Mouse (Mus musculus): ENCODE results near the gene Plod3. TPM values are rescaled to one million over a fixed set of nuclear protein-coding genes. Genes with fewer than 3 reads are reported as not detected.

The Plod3 gene
- polyA plus RNA-seq, 1 experiment from 2014 or later, result 49.0 TPM

DNA sequence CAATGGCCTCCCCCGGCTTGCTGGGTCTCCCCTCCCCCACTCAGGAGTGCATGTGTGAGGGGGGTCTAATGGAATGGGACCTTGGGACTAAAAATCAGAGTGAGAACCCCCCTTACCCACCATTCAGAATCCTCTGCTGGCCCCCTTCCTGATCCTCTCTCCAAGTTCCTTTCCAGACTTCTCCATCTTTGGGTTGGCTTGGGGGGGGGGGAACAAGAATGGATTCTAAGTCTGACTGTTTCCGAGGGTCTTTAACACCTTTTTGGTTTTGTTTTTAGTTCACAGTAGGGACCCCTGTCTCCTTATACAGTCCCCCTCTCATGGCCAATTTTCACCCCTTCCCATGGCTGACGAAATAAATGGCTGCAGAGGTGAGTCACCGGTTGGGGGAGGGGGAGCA, 39.3 kb downstream of the Plod3 start, which contains the start of gene Vgf:
Gene Vgf, plus strand, starts transcription at position 301 of the 400 bp plus-strand sequence.
- WGBS, result 27% methylated on average over 4 of the region's 4 CpGs
- H3K27me3 ChIP-seq, result peaks cover 73% of the 10 kb centered on the region
- H3K4me3 ChIP-seq, result no peak within 1 kb of the TSS
- no peaks in the 10 kb centered on the region for H3K9me3 ChIP-seq
- ATAC-seq (ENCODE audit: insufficient number of reproducible peaks, insufficient read depth, low FRiP score, low TSS enrichment, low read depth), result no peak
- H3K36me3 ChIP-seq, result no peaks in the 10 kb centered on the region
- no peak within 1 kb of the TSS for H3K9ac ChIP-seq
- H3K27ac ChIP-seq, result no peak within 1 kb of the TSS
- H3K4me1 ChIP-seq, result peaks cover 27% of the 10 kb centered on the region
- 0 out of 2 replicates have a peak within 1 kb of the TSS, but pooled peaks have one; percentile 20 for H3K4me2 ChIP-seq

DNA sequence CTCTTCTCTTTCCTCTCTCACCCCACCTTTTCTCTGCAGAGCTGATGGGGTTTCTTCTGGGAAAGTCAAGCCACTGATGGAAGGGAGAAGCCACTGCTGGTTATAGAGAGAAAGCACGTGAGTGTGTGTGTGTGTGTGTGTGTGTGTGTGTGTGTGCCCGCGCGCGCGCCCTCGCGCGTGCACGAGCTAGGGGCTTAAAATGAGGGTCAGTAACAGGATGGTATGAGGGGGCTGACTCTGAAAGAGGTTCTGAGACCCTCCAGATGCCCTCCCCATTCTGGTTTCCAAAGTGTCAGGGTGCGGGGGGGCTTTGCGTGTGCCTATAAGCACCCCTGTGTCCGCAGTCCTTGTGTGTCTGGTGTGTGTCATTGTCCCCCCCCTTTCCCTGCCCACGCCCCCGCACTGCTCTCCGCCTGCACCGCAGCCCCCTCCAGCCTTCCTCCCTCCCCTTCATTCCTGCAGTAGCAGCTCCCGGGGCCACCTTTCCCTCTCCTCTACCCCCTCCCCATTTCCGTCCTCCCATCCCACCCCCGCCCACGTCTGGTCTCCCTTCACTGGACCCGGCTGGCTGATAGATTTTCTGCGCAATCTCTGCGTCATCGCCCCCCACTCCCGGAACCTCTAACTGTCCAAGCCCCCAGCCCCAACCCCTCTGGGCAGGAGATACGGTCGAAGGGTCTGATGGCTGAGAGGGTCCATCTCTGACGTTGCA, 41.9 kb downstream of the Plod3 start:
- H3K4me2 ChIP-seq, result peak overlapping the region; percentile 65; the same call in 1 of the 2 replicates
- no peak overlapping the region for H3K27ac ChIP-seq
- H3K4me3 ChIP-seq, result no peak overlapping the region
- no peaks in the 10 kb centered on the region for H3K36me3 ChIP-seq
- H3K9ac ChIP-seq, result no peak overlapping the region
- WGBS, result 5% methylated on average over 28 of the region's 29 CpGs
- peaks cover 95% of the 10 kb centered on the region for H3K27me3 ChIP-seq
- H3K9me3 ChIP-seq, result no peaks in the 10 kb centered on the region
- no peak for ATAC-seq (ENCODE audit: insufficient number of reproducible peaks, insufficient read depth, low FRiP score, low TSS enrichment, low read depth)
- peaks cover 41% of the 10 kb centered on the region for H3K4me1 ChIP-seq

DNA sequence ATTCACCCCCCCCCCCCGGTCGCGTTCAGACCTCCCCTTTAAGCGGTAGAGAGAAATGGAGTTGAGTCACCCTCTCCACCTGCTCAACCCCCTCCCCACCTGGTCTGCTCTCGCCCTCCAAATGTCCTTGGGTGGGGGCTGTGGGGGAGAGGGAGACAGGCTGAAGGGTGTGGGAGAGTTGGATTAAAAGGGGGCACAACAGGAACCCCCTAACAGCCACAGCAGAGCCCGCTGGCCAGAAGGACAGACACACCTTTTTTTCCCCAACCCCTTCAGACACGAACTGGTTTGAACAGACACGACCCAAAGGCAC, 42.4 kb downstream of the Plod3 start:
- 2% methylated on average over 8 of the region's 8 CpGs for WGBS
- Histone ChIP-seq H3K27me3 (peaks cover 94% of the 10 kb centered on the region), H3K27ac (no peak overlapping the region), H3K4me2 (peak overlapping the region; percentile 65), H3K9ac (no peak overlapping the region), H3K36me3 (no peaks in the 10 kb centered on the region), H3K9me3 (no peaks in the 10 kb centered on the region), H3K4me3 (peak overlapping the region; percentile 38), H3K4me1 (peaks cover 41% of the 10 kb centered on the region)
- no peak for ATAC-seq (ENCODE audit: insufficient number of reproducible peaks, insufficient read depth, low FRiP score, low TSS enrichment, low read depth)

DNA sequence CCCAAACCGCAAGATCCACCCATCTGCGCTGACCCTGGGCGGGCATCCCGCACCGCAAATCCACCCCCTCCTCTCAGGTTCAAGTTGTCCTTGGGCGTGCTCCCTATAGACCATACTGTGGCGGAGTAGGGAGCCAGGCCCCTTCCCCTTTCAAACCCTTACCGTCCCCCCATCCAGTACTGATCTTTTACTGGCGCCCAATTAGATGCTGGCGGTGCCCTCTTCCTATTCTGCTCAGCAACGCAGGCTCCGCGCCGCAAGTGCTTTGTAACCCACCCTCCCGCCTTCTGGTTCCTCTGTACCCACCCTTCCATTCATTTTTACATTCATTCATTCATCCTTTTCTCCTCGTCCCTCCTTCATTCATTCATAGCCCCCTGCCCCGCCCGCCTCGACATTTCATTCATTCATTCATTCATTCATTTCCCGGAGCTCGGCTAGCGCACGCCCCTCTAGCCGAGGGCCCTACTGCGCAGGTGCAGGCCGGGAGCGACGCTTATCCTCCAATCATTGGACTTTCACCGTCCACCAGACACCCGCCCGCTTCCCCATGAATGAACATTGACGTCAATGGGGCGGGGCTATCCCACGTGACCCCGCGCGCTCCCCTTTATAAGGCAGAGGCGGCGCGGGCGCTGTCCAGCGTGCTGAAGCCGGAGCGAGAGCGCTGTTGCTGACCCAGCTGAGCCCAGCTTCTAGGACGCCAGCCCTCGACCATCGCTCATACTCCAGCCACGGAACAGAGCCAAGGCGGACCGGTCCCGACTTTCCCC, 43.0 kb downstream of the Plod3 start:
- Histone ChIP-seq H3K4me1 (peaks cover 41% of the 10 kb centered on the region), H3K4me2 (peak overlapping the region; percentile 65), H3K4me3 (peak overlapping the region; percentile 38), H3K27ac (no peak overlapping the region), H3K9ac (no peak overlapping the region), H3K9me3 (no peaks in the 10 kb centered on the region), H3K36me3 (no peaks in the 10 kb centered on the region; the same call in 1 of the 2 replicates), H3K27me3 (peaks cover 88% of the 10 kb centered on the region)
- under 1% methylated on average over 52 of the region's 52 CpGs for WGBS
- peak; percentile 48; the same call in 1 of the 2 replicates for ATAC-seq (ENCODE audit: insufficient number of reproducible peaks, insufficient read depth, low FRiP score, low TSS enrichment, low read depth)

DNA sequence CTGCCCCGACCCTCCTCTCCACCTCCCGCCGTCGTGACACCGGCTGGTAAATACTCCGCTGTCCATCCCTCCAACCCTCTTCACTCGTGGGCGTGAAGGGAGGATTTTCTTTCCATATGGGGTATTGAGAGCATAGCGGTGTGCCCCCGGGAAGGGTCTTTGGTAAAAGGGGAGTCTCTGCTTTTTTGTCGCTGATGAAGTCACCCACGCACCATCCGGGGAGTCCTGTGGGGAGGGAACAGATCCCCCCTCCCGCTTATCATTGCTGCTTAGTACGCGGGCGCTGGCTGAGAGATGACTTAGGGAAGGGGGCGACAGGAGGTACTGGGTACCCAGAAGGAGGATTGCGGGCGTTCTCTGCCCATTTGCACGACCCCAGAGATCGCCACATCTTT, 43.6 kb downstream of the Plod3 start:
- Histone ChIP-seq H3K9ac (no peak overlapping the region), H3K4me3 (peak overlapping the region; percentile 38; the same call in 1 of the 2 replicates), H3K36me3 (peaks cover 2% of the 10 kb centered on the region; the same call in 1 of the 2 replicates), H3K4me2 (peak overlapping the region; percentile 65), H3K9me3 (no peaks in the 10 kb centered on the region), H3K27me3 (peaks cover 82% of the 10 kb centered on the region), H3K27ac (no peak overlapping the region), H3K4me1 (peaks cover 39% of the 10 kb centered on the region)
- ATAC-seq (ENCODE audit: insufficient number of reproducible peaks, insufficient read depth, low FRiP score, low TSS enrichment, low read depth), result no peak
- WGBS, result 14% methylated on average over 22 of the region's 22 CpGs

DNA sequence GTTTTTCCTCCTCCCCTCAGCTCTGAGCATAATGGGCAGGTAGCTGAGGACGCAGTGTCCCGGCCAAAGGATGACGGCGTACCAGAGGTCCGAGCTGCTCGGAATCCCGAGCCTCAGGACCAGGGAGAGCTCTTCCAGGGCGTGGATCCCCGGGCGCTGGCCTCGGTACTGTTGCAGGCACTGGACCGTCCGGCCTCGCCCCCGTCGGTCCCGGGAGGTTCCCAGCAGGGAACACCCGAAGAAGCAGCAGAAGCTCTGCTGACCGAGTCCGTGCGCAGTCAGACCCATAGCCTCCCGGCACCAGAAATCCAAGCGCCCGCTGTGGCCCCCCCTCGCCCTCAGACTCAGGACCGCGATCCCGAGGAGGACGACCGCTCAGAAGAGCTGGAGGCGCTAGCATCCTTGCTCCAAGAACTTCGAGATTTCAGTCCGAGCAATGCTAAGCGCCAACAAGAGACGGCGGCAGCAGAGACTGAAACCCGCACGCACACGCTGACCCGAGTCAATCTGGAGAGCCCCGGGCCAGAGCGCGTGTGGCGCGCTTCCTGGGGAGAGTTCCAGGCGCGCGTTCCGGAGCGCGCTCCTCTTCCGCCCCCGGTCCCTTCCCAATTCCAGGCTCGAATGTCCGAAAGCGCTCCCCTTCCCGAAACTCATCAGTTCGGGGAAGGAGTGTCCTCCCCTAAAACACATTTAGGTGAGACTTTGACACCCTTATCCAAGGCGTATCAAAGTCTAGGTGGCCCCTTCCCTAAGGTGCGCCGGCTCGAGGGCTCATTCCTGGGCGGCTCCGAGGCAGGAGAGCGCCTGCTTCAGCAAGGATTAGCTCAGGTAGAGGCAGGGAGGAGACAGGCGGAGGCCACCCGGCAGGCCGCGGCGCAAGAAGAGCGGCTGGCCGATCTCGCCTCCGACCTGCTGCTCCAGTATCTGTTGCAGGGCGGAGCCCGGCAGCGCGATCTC, 44.5 kb downstream of the Plod3 start:
- ATAC-seq (ENCODE audit: insufficient number of reproducible peaks, insufficient read depth, low FRiP score, low TSS enrichment, low read depth), result no peak

DNA sequence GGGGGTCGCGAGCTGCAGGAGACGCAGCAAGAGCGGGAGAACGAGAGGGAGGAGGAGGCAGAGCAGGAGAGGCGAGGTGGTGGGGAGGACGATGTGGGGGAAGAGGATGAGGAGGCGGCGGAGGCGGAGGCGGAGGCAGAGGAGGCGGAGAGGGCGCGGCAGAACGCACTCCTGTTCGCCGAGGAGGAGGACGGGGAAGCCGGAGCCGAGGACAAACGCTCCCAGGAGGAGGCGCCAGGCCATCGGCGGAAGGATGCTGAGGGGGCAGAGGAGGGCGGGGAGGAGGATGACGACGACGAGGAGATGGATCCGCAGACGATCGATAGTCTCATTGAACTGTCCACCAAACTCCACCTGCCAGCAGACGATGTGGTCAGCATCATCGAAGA, 45.2 kb downstream of the Plod3 start:
- Histone ChIP-seq H3K4me1 (peaks cover 39% of the 10 kb centered on the region), H3K4me2 (peak overlapping the region; percentile 99), H3K9me3 (no peaks in the 10 kb centered on the region), H3K9ac (0 out of 2 replicates have a peak overlapping the region, but pooled peaks have one; percentile 27), H3K36me3 (peaks cover 19% of the 10 kb centered on the region), H3K4me3 (peak overlapping the region; percentile 49), H3K27me3 (peaks cover 66% of the 10 kb centered on the region), H3K27ac (no peak overlapping the region)
- ATAC-seq (ENCODE audit: insufficient number of reproducible peaks, insufficient read depth, low FRiP score, low TSS enrichment, low read depth), result no peak
- under 1% methylated on average over 32 of the region's 33 CpGs for whole genome bisulfite sequencing

More for the DNA sequence above, 44.5 kb downstream of the Plod3 start:
- H3K9me3 ChIP-seq, result no peaks in the 10 kb centered on the region
- peak overlapping the region; percentile 49 for H3K4me3 ChIP-seq
- peak overlapping the region; percentile 99 for H3K4me2 ChIP-seq
- 0 out of 2 replicates have a peak overlapping the region, but pooled peaks have one; percentile 27 for H3K9ac ChIP-seq
- H3K27ac ChIP-seq, result no peak overlapping the region
- peaks cover 39% of the 10 kb centered on the region for H3K4me1 ChIP-seq
- peaks cover 12% of the 10 kb centered on the region for H3K36me3 ChIP-seq
- under 1% methylated on average over 78 of the region's 78 CpGs for WGBS
- H3K27me3 ChIP-seq, result peaks cover 73% of the 10 kb centered on the region

DNA sequence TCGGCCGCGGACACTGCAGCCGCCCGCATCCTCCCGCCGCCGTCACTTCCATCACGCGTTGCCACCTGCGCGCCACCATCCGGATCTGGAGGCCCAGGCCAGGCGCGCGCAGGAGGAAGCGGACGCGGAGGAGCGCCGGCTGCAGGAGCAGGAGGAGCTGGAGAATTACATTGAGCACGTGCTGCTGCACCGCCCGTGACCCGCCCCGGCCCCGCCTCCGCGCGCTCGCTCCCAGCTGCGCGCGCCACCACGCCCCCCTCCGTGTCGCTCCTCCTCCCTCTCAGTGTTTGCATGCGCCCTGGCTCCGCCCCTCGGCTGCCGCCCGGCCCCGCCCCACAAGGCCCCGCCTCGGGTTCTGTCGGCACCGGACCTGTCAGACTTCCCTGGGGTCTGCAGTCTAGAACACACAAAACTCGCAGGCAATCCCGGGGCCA, 45.8 kb downstream of the Plod3 start:
- Histone ChIP-seq H3K27ac (no peak overlapping the region), H3K9ac (peak overlapping the region; percentile 52; the same call in 1 of the 2 replicates), H3K27me3 (peaks cover 61% of the 10 kb centered on the region), H3K36me3 (peaks cover 25% of the 10 kb centered on the region), H3K4me1 (peaks cover 39% of the 10 kb centered on the region), H3K9me3 (no peaks in the 10 kb centered on the region), H3K4me2 (peak overlapping the region; percentile 99), H3K4me3 (peak overlapping the region; percentile 49)
- under 1% methylated on average over 48 of the region's 49 CpGs for WGBS
- peak; percentile 73; the same call in 1 of the 2 replicates for ATAC-seq (ENCODE audit: insufficient number of reproducible peaks, insufficient read depth, low FRiP score, low TSS enrichment, low read depth)

DNA sequence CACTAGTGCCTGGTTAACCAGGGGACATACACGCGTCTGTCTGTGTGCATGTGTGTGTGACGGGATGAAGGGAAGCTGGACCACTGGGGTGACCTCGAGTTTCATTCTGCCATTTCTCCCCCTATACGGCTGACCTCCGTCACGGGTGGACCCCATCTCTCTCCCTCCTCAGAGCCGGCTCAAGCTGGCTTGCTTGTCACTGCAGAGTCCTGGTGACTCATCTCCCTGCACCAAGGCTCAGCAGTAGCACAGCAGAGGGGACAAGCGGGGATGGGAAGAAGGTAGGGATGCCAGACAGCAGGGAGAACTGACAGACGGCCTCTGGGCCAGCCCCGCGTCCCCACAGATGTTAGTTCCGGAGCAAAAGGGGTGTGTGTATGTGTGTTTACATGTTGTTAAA, 49.4 kb downstream of the Plod3 start:
- H3K4me2 ChIP-seq, result no peak overlapping the region
- peaks cover 25% of the 10 kb centered on the region for H3K27me3 ChIP-seq
- peaks cover 13% of the 10 kb centered on the region for H3K4me1 ChIP-seq
- H3K9ac ChIP-seq, result no peak overlapping the region
- no peak overlapping the region for H3K4me3 ChIP-seq
- 84% methylated on average over 13 of the region's 13 CpGs for WGBS
- no peaks in the 10 kb centered on the region for H3K9me3 ChIP-seq
- H3K36me3 ChIP-seq, result peaks cover 59% of the 10 kb centered on the region
- no peak overlapping the region for H3K27ac ChIP-seq
- ATAC-seq (ENCODE audit: insufficient number of reproducible peaks, insufficient read depth, low FRiP score, low TSS enrichment, low read depth), result no peak

DNA sequence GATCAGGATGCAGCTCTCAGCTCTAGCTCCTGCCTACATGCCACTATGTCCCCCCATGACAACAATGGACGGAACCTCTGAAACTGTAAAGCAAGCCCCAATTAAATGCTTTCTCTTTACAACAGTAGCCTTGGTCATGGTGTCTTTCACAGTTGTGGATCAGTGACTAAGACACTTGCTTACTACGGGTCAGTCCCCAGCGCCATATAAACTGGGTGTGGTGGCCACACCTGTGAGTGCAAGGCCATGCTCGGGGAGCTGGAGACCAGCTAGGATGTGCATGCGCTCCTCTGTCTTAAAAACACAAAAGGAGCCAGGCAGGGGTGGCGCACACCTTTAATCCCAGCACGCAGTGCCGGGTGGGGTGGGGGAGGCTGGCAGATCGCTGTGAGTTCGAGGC, 52.6 kb downstream of the Plod3 start:
- no peaks in the 10 kb centered on the region for H3K4me1 ChIP-seq
- H3K9me3 ChIP-seq, result no peaks in the 10 kb centered on the region
- no peak overlapping the region for H3K9ac ChIP-seq
- no peak overlapping the region for H3K4me3 ChIP-seq
- no peaks in the 10 kb centered on the region for H3K27me3 ChIP-seq
- no peak for ATAC-seq (ENCODE audit: insufficient number of reproducible peaks, insufficient read depth, low FRiP score, low TSS enrichment, low read depth)
- H3K27ac ChIP-seq, result no peak overlapping the region
- H3K4me2 ChIP-seq, result no peak overlapping the region
- peaks cover 76% of the 10 kb centered on the region for H3K36me3 ChIP-seq
- 91% methylated on average over 10 of the region's 10 CpGs for WGBS

DNA sequence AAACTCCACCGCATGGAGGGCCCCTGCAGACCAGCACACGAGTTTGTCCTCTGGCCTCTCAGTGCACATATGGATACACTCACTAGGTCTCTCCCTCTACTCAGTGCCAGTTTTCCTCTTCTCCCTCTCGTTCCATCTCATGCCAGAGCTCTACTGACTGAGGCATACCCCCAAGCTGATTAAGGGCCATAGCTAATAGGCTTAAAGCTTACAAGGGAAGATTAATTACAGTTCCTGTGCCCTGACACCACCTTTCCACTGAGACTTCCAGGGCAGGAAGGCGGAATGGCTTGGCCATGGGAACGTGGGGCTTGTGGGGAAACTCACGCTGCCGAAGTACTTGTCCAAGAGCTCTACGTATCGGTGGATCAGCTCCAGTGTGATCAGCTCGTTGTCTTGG, 54.6 kb downstream of the Plod3 start:
- no peak overlapping the region for H3K4me2 ChIP-seq
- no peak overlapping the region for H3K9ac ChIP-seq
- H3K27ac ChIP-seq, result no peak overlapping the region
- no peak for ATAC-seq (ENCODE audit: insufficient number of reproducible peaks, insufficient read depth, low FRiP score, low TSS enrichment, low read depth)
- WGBS, result 83% methylated on average over 10 of the region's 10 CpGs
- H3K36me3 ChIP-seq, result peaks cover 63% of the 10 kb centered on the region
- no peaks in the 10 kb centered on the region for H3K9me3 ChIP-seq
- no peaks in the 10 kb centered on the region for H3K27me3 ChIP-seq
- no peak overlapping the region for H3K4me3 ChIP-seq
- H3K4me1 ChIP-seq, result peaks cover 11% of the 10 kb centered on the region
